Mouse (Mus musculus) embryonic fibroblast, embryonic 13.5 days (primary cell): ENCODE measurements around the gene Hbb-bh2. TPM values are rescaled to one million over a fixed set of nuclear protein-coding genes. Genes with fewer than 3 reads are reported as not detected.

Experiments
- H3K27ac ChIP-seq: 2 replicates; pipeline ENCODE4 v1.5.1; 2012; ENCODE audit warnings: low read length, control low read depth, inconsistent platforms; ENCODE audit not compliant: insufficient read depth
- H3K4me1 ChIP-seq: 2 replicates; pipeline ENCODE4 v1.6.1; 2011; ENCODE audit warnings: low read length; ENCODE audit not compliant: control insufficient read depth, insufficient read depth
- H3K4me3 ChIP-seq: 2 replicates; pipeline ENCODE4 v1.5.1; 2011; ENCODE audit warnings: mild to moderate bottlenecking, control low read depth, low read length; ENCODE audit not compliant: insufficient read depth
- CTCF ChIP-seq: IDR thresholded peaks from 2 replicates; pipeline ENCODE4 v1.5.1; 2011; ENCODE audit warnings: mild to moderate bottlenecking, control low read depth, low read length, moderate library complexity, borderline replicate concordance; ENCODE audit not compliant: insufficient read depth
- POLR2A ChIP-seq: IDR thresholded peaks from 2 replicates; pipeline ENCODE4 v1.6.1; 2011; ENCODE audit warnings: low read depth, mild to moderate bottlenecking, control low read depth, low read length, moderate library complexity
- polyA plus RNA-seq: library from polyadenylated mRNA; stranded (reverse); fragments of >200 nt; gene quantifications from 2 replicates; pipeline ENCODE4 v1.2.4, GENCODE M21; 2011; ENCODE audit warnings: low read depth; ENCODE audit not compliant: missing spikeins, insufficient read length

The Hbb-bh2 gene
- polyA plus RNA-seq, result not detected in 2 replicates

GRCm38 (mm10) chr7:103840268-103840667, at the start of gene Hbb-bh2:
Gene Hbb-bh2 (minus strand): TSS chr7:103840520.
- Histone ChIP-seq H3K4me3 (no peak within 1 kb of the TSS), H3K27ac (no peak within 1 kb of the TSS), H3K4me1 (no peaks in the 10 kb centered on the region)
- no peak for TF ChIP-seq POLR2A
- TF ChIP-seq CTCF, result no peak

- TF ChIP-seq CTCF, result no peak
- TF ChIP-seq POLR2A, result no peak
- no peak within 1 kb of the TSS for H3K4me3 ChIP-seq
- no peak within 1 kb of the TSS for H3K27ac ChIP-seq
- H3K4me1 ChIP-seq, result no peaks in the 10 kb centered on the region
Measured at GRCm38 (mm10) chr7:103886152-103886551, 45.8 kb upstream of the Hbb-bh2 start, which contains the start of gene Olfr66. Gene Olfr66 (minus strand): TSS chr7:103886252.

GRCm38 (mm10) chr7:103877093-103877492, 36.8 kb upstream of the Hbb-bh2 start:
- Histone ChIP-seq H3K4me1 (no peaks in the 10 kb centered on the region), H3K4me3 (no peak overlapping the region), H3K27ac (no peak overlapping the region)
- TF ChIP-seq CTCF (no peak), POLR2A (no peak)

- TF ChIP-seq POLR2A (no peak), CTCF (no peak)
- H3K4me1 ChIP-seq, result no peaks in the 10 kb centered on the region
- H3K4me3 ChIP-seq, result no peak overlapping the region
- no peak overlapping the region for H3K27ac ChIP-seq
Measured at GRCm38 (mm10) chr7:103874451-103874850, 34.1 kb upstream of the Hbb-bh2 start.

- Histone ChIP-seq H3K4me3 (no peak overlapping the region), H3K27ac (no peak overlapping the region), H3K4me1 (no peaks in the 10 kb centered on the region)
- TF ChIP-seq POLR2A (no peak), CTCF (no peak)
Measured at GRCm38 (mm10) chr7:103873064-103873463, 32.7 kb upstream of the Hbb-bh2 start.

- H3K4me1 ChIP-seq, result no peaks in the 10 kb centered on the region
- no peak overlapping the region for H3K27ac ChIP-seq
- no peak for TF ChIP-seq CTCF
- no peak for TF ChIP-seq POLR2A
Measured at GRCm38 (mm10) chr7:103870667-103871066, 30.3 kb upstream of the Hbb-bh2 start.

GRCm38 (mm10) chr7:103865716-103866115, 25.4 kb upstream of the Hbb-bh2 start:
- Histone ChIP-seq H3K4me1 (no peaks in the 10 kb centered on the region), H3K4me3 (no peak overlapping the region), H3K27ac (no peak overlapping the region)
- TF ChIP-seq POLR2A, result no peak
- TF ChIP-seq CTCF, result no peak

More at GRCm38 (mm10) chr7:103870667-103871066, 30.3 kb upstream of the Hbb-bh2 start:
- H3K4me3 ChIP-seq, result no peak overlapping the region

- no peak overlapping the region for H3K4me3 ChIP-seq
- H3K4me1 ChIP-seq, result no peaks in the 10 kb centered on the region
- no peak overlapping the region for H3K27ac ChIP-seq
- no peak for TF ChIP-seq POLR2A
- no peak for TF ChIP-seq CTCF
Measured at GRCm38 (mm10) chr7:103861531-103861930, 21.2 kb upstream of the Hbb-bh2 start.

GRCm38 (mm10) chr7:103860855-103861254, 20.5 kb upstream of the Hbb-bh2 start:
- no peak overlapping the region for H3K27ac ChIP-seq
- no peaks in the 10 kb centered on the region for H3K4me1 ChIP-seq
- no peak for TF ChIP-seq POLR2A
- TF ChIP-seq CTCF, result no peak

GRCm38 (mm10) chr7:103859076-103859475, 18.8 kb upstream of the Hbb-bh2 start:
- Histone ChIP-seq H3K4me1 (no peaks in the 10 kb centered on the region), H3K27ac (no peak overlapping the region), H3K4me3 (no peak overlapping the region)
- TF ChIP-seq POLR2A, result no peak
- no peak for TF ChIP-seq CTCF

More at GRCm38 (mm10) chr7:103860855-103861254, 20.5 kb upstream of the Hbb-bh2 start:
- no peak overlapping the region for H3K4me3 ChIP-seq

- H3K27ac ChIP-seq, result no peak overlapping the region
- H3K4me1 ChIP-seq, result no peaks in the 10 kb centered on the region
- H3K4me3 ChIP-seq, result no peak overlapping the region
- TF ChIP-seq POLR2A (no peak), CTCF (no peak)
Measured at GRCm38 (mm10) chr7:103854669-103855068, 14.3 kb upstream of the Hbb-bh2 start.
